Mouse (Mus musculus): ENCODE results near the gene Tbl1x.

GRCm38 (mm10) chrX:77552088-77552487 lies 41.3 kb downstream of the Tbl1x start:
- TF ChIP-seq CTCF (IDR thresholded peaks at IDR 0.05; ENCODE audit: control insufficient read depth, insufficient read depth, insufficient read length) (no peak), MYOG (IDR thresholded peaks at IDR 0.05; ENCODE audit: control insufficient read depth, extremely low read depth, insufficient read length) (no peak), CEBPB (IDR thresholded peaks at IDR 0.05; ENCODE audit: low read depth) (no peak)

Measured in C2C12 (cell line).